Mouse (Mus musculus) lung, postnatal 0 days (tissue): ENCODE measurements around the gene Anxa3. TPM values are rescaled to one million over a fixed set of nuclear protein-coding genes. Genes with fewer than 3 reads are reported as not detected.

Experiments
- ATAC-seq: fragments of 200-750 bp; cut with Nextera tagmentation; 2 replicates; pipeline ENCODE4 v1.8.0; 2017; ENCODE audit warnings: moderate library complexity
- DNase-seq: peaks from one replicate; pipeline ENCODE4 v3.0.0-alpha.2; 2016; ENCODE audit warnings: low spot score
- H3K27ac ChIP-seq: fragments of 300-500 bp; sonication (generic); 2 replicates; pipeline ENCODE4 v1.5.1; 2014; ENCODE audit warnings: antibody characterized with exemption, mild to moderate bottlenecking, low read length, mixed read lengths
- H3K27me3 ChIP-seq: fragments of 300-500 bp; sonication (generic); replicated peaks from 2 replicates; pipeline ENCODE4 v1.6.1; 2014; ENCODE audit warnings: low read length, mixed read lengths; ENCODE audit not compliant: insufficient read depth
- H3K36me3 ChIP-seq: fragments of 300-500 bp; sonication (generic); 2 replicates; pipeline ENCODE4 v1.6.1; 2014; ENCODE audit warnings: low read length, mixed read lengths; ENCODE audit not compliant: insufficient read depth
- H3K4me1 ChIP-seq: fragments of 300-500 bp; sonication (generic); 2 replicates; pipeline ENCODE4 v1.6.1; 2014; ENCODE audit warnings: antibody characterized with exemption, low read depth, low read length, mixed read lengths; ENCODE audit not compliant: insufficient read depth
- H3K4me2 ChIP-seq: fragments of 300-500 bp; sonication (generic); replicated peaks from 2 replicates; pipeline ENCODE4 v1.6.1; 2014; ENCODE audit warnings: low read depth, mild to moderate bottlenecking, low read length, moderate library complexity, mixed read lengths
- H3K4me3 ChIP-seq: fragments of 300-500 bp; sonication (generic); 2 replicates; pipeline ENCODE4 v1.5.1; 2014; ENCODE audit warnings: low read depth, low read length
- H3K9ac ChIP-seq: fragments of 300-500 bp; sonication (generic); replicated peaks from 2 replicates; pipeline ENCODE4 v1.6.1; 2014; ENCODE audit warnings: low read depth, mild to moderate bottlenecking
- H3K9me3 ChIP-seq: fragments of 300-500 bp; sonication (generic); 2 replicates; pipeline ENCODE4 v1.6.1; 2016; ENCODE audit warnings: low read length, mixed read lengths
- CTCF ChIP-seq: IDR thresholded peaks from 2 replicates; pipeline ENCODE4 v1.5.1; 2016; ENCODE audit warnings: antibody characterized with exemption, mild to moderate bottlenecking
- EP300 ChIP-seq: IDR thresholded peaks from 2 replicates; pipeline ENCODE4 v1.6.1; 2016; ENCODE audit warnings: antibody characterized with exemption, mild to moderate bottlenecking, control low read depth
- WGBS: fragments of 180-500 bp; shearing (Covaris S2); extraction: QIAGEN DNeasy Blood & Tissue Kit; methylation state at CpG from one replicate; pipeline ENCODE4 v1.1.7; 2014; 5-methylcytosine and 5-hydroxymethylcytosine counted together
- polyA plus RNA-seq: library from polyadenylated mRNA; unstranded; fragments of >200 nt; fragmentation: Nextera tagmentation; extraction: Ambion mirVana; gene quantifications from 2 replicates; pipeline ENCODE4 v1.2.1, GENCODE M21; 2015

Gene Anxa3
- polyA plus RNA-seq, 1 experiment from 2014 or later = 436 TPM

- ATAC-seq (no peak; the same call in 1 of the 2 replicates), DNase-seq (peak; percentile 44)
- no peaks in the 10 kb centered on the region for H3K36me3 ChIP-seq
- H3K27ac ChIP-seq = no peak overlapping the region
- H3K4me3 ChIP-seq = no peak overlapping the region
- H3K9ac ChIP-seq = no peak overlapping the region
- no peaks in the 10 kb centered on the region for H3K9me3 ChIP-seq
- no peak overlapping the region for H3K4me2 ChIP-seq
- TF ChIP-seq CTCF (no peak), EP300 (no peak)
- WGBS = 52% methylated on average over 5 of the region's 5 CpGs
- no peaks in the 10 kb centered on the region for H3K27me3 ChIP-seq
- H3K4me1 ChIP-seq = no peaks in the 10 kb centered on the region
These were observed 97.2 kb downstream of the Anxa3 start for GRCm38 (mm10) chr5:96890367-96890766.

Other genes starting within 250 kb of the Anxa3 start
- 16.5 and 17.3 TPM in 2 replicates for gene Bmp2k, start 204.3 kb downstream of the Anxa3 start, polyA plus RNA-seq